Mouse (Mus musculus) midbrain, embryonic 11.5 days (tissue): Measurements from ENCODE around the gene Trp53bp2. TPM values are rescaled to one million over a fixed set of nuclear protein-coding genes. Genes with fewer than 3 reads are reported as not detected.

Experiments used
- ATAC-seq: fragments of 200-750 bp; cut with Nextera tagmentation; 2 replicates; pipeline ENCODE4 v1.8.0; 2017; ENCODE audit warnings: moderate TSS enrichment, moderate library complexity; ENCODE audit not compliant: low FRiP score
- DNase-seq: peaks from one replicate; pipeline ENCODE4 v3.0.0; 2015; ENCODE audit warnings: low spot score; ENCODE audit errors: missing footprints
- H3K27ac ChIP-seq: fragments of 300-500 bp; sonication (generic); 2 replicates; pipeline ENCODE4 v1.5.1; 2014; ENCODE audit warnings: low read depth, low read length
- H3K27me3 ChIP-seq: fragments of 300-500 bp; sonication (generic); 2 replicates; pipeline ENCODE4 v1.6.1; 2014; ENCODE audit warnings: mild to moderate bottlenecking, low read length, moderate library complexity, mixed read lengths; ENCODE audit not compliant: control insufficient read depth, insufficient read depth
- H3K36me3 ChIP-seq: fragments of 300-500 bp; sonication (generic); 2 replicates; pipeline ENCODE4 v1.6.1; 2014; ENCODE audit warnings: mild to moderate bottlenecking, low read length, moderate library complexity, mixed read lengths; ENCODE audit not compliant: control insufficient read depth, insufficient read depth
- H3K4me1 ChIP-seq: fragments of 300-500 bp; sonication (generic); 2 replicates; pipeline ENCODE4 v1.6.1; 2014; ENCODE audit warnings: low read length; ENCODE audit not compliant: control insufficient read depth, insufficient read depth
- H3K4me2 ChIP-seq: fragments of 300-500 bp; sonication (generic); 2 replicates; pipeline ENCODE4 v1.6.1; 2014; ENCODE audit warnings: mild to moderate bottlenecking, moderate library complexity
- H3K4me3 ChIP-seq: fragments of 300-500 bp; sonication (generic); 2 replicates; pipeline ENCODE4 v1.5.1; 2014; ENCODE audit warnings: low read depth, low read length
- H3K9ac ChIP-seq: fragments of 300-500 bp; sonication (generic); 2 replicates; pipeline ENCODE4 v1.6.1; 2014; ENCODE audit warnings: low read length
- H3K9me3 ChIP-seq: fragments of 300-500 bp; sonication (generic); 2 replicates; pipeline ENCODE4 v1.6.1; 2016; ENCODE audit warnings: low read length; ENCODE audit not compliant: control insufficient read depth
- WGBS: fragments of 180-500 bp; shearing (Covaris S2); extraction: QIAGEN DNeasy Blood & Tissue Kit; methylation state at CpG from one replicate; pipeline ENCODE4 v1.1.7; 2014; 5-methylcytosine and 5-hydroxymethylcytosine counted together
- polyA plus RNA-seq: library from polyadenylated mRNA; unstranded; fragments of >200 nt; fragmentation: Nextera tagmentation; extraction: Ambion mirVana; gene quantifications from 2 replicates; pipeline ENCODE4 v1.2.1, GENCODE M21; 2014

The Trp53bp2 gene
- polyA plus RNA-seq, 1 experiment from 2014 or later = 34.8 TPM

DNA sequence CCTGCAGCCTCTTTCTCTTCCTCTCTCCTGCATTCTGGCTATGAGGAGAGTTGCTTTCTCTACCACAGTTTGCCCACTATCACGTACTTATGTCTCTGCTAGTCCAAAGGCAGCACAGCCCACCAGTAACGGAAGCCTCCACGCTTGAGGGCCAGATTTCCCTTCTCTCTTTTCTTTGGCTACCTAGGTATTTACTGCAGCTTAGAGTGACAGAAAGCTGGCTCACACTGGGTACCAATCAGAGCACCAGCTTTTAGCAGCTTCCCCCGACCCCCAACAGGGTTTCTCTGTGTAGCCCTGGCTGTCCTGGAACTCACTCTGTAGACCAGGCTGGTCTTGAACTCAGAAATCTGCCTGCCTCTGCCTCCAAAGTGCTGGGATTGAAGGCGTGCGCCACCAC lies 31.5 kb upstream of the Trp53bp2 start:
- Histone ChIP-seq H3K9ac (no peak overlapping the region), H3K27ac (no peak overlapping the region), H3K27me3 (no peaks in the 10 kb centered on the region), H3K4me2 (no peak overlapping the region), H3K36me3 (no peaks in the 10 kb centered on the region), H3K4me1 (no peaks in the 10 kb centered on the region), H3K4me3 (no peak overlapping the region), H3K9me3 (no peaks in the 10 kb centered on the region)
- ATAC-seq = no peak
- WGBS = 79% methylated on average over 6 of the region's 6 CpGs
- DNase-seq = no peak

DNA sequence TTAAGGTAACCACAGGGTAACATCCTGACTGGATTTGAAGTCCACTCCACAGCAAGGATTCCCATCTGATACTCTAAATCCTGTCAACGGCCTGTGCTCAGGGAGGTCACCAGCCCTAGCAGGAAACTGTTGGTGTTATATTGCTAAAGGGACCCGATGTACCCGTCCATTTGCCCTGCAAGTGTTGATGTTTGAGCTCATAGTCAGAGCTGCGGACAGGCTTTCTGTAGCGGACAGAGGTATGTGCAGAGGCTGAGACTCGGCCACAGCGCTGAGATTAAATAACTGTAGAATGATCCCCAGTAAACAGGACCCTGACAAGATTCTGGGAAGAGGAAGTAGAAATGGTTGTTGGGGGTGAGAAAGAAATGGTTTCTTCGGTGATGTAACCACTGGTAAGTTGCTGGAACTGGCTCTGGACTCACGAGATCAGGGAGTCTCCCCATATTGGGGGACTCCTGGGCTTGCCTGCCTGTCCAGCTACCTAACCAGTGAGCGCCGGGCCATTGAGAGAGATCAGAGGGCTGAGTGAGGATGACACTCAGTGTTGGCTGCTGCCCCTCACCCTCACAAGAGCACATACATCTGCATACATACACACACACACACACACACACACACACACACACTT lies 30.7 kb upstream of the Trp53bp2 start:
- H3K9ac ChIP-seq = no peak overlapping the region
- DNase-seq (no peak), ATAC-seq (no peak)
- H3K27ac ChIP-seq = no peak overlapping the region
- no peak overlapping the region for H3K4me2 ChIP-seq
- H3K4me3 ChIP-seq = no peak overlapping the region
- WGBS = 85% methylated on average over 11 of the region's 11 CpGs
- H3K36me3 ChIP-seq = no peaks in the 10 kb centered on the region
- H3K27me3 ChIP-seq = no peaks in the 10 kb centered on the region
- no peaks in the 10 kb centered on the region for H3K4me1 ChIP-seq
- H3K9me3 ChIP-seq = no peaks in the 10 kb centered on the region

DNA sequence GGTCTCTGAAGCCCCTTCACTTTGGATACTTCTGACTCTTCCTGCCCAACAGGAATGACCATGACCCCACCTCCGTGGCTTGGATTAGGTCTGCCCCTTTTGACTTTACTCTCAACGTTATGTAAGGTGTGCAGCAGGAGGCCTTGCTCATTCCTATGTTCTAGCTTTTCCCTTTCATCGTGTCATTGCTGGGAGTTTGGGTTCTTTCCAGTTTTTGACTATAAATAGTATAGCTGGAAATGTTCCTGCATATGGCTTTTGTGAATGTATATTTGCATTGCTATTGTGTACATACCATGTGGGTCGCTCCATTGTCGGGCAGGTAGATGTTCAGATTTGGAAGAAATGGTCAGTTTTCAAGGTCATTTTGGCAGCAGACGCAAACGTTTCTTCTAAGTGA lies 30.1 kb upstream of the Trp53bp2 start:
- H3K27ac ChIP-seq = no peak overlapping the region
- no peak for ATAC-seq
- no peak overlapping the region for H3K4me2 ChIP-seq
- H3K4me1 ChIP-seq = no peaks in the 10 kb centered on the region
- WGBS = 90% methylated on average over 7 of the region's 7 CpGs
- H3K9ac ChIP-seq = no peak overlapping the region
- H3K4me3 ChIP-seq = no peak overlapping the region
- DNase-seq = no peak
- no peaks in the 10 kb centered on the region for H3K27me3 ChIP-seq
- H3K9me3 ChIP-seq = no peaks in the 10 kb centered on the region
- H3K36me3 ChIP-seq = no peaks in the 10 kb centered on the region

DNA sequence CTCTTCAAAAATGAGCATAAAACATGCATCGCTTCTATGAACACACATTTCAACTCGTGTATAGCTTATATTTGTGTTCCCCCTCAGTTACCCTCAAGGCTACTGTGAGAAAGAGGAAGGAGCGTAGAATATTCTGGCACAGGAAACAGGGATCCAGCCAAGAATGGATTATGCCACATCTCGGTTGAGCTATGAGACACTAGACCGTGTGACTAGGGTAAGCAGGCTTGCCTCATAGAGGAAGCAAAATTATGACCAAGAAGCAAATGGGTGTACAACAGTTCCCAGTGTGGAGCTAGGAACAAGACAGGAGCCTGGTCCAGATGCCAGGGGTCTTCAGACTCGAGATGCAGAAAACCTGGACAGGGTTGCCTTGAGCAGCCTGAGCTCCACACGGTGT lies 28.3 kb upstream of the Trp53bp2 start:
- Histone ChIP-seq H3K4me3 (no peak overlapping the region), H3K9ac (no peak overlapping the region), H3K27ac (no peak overlapping the region), H3K4me2 (no peak overlapping the region), H3K36me3 (no peaks in the 10 kb centered on the region), H3K4me1 (no peaks in the 10 kb centered on the region), H3K9me3 (no peaks in the 10 kb centered on the region), H3K27me3 (no peaks in the 10 kb centered on the region)
- 87% methylated on average over 7 of the region's 7 CpGs for WGBS
- DNase-seq = no peak
- ATAC-seq = no peak

DNA sequence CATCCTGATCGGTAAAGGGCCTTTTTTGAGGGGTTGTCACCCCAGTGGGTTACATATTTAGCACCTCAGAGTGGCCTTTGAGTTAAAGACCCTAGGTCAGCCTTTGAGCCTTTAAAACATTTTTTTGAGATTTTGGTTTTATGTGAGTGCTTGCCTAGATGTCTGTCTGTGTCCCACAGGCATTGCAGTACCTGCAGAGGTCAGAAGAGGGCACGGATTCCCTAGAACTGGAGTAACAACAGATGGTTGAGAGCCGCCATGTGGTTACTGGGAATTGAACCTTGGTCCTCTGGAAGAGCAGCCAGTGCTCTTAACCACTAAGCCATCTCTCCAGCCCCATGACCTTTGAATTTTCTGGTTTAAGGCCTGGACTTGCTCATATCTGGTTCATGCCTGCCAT lies 27.6 kb upstream of the Trp53bp2 start:
- no peak for ATAC-seq
- H3K27ac ChIP-seq = no peak overlapping the region

DNA sequence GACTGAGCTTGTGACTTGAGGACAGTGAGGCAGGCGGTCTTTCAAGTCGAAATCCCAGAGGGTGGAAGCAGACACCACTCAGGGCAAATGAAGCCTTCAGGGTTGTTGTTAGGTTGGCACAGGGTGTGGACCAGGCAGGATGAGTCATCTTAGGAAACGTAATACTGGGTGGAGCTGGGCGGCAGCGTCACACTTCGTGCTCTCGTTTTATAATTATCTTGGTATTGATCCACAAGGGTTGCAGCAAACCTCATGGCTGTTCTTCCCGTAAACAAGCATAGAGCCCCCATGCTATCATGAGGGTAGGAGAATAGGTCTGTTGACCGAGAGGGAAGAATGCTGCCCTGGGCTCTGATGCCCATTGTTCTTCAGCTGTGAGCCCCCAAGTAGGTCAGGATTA lies 25.9 kb upstream of the Trp53bp2 start:
- Histone ChIP-seq H3K4me2 (no peak overlapping the region), H3K27me3 (no peaks in the 10 kb centered on the region), H3K4me1 (no peaks in the 10 kb centered on the region), H3K36me3 (no peaks in the 10 kb centered on the region), H3K27ac (no peak overlapping the region), H3K9ac (no peak overlapping the region), H3K9me3 (no peaks in the 10 kb centered on the region), H3K4me3 (no peak overlapping the region)
- ATAC-seq (no peak), DNase-seq (peak; percentile 86)
- WGBS = 17% methylated on average over 9 of the region's 9 CpGs

More for the DNA sequence above, 27.6 kb upstream of the Trp53bp2 start:
- no peaks in the 10 kb centered on the region for H3K36me3 ChIP-seq
- no peak for DNase-seq
- H3K4me2 ChIP-seq = no peak overlapping the region
- H3K4me3 ChIP-seq = no peak overlapping the region
- no peaks in the 10 kb centered on the region for H3K4me1 ChIP-seq
- no peaks in the 10 kb centered on the region for H3K27me3 ChIP-seq
- WGBS = 74% methylated on average over 3 of the region's 3 CpGs
- no peak overlapping the region for H3K9ac ChIP-seq
- H3K9me3 ChIP-seq = no peaks in the 10 kb centered on the region

DNA sequence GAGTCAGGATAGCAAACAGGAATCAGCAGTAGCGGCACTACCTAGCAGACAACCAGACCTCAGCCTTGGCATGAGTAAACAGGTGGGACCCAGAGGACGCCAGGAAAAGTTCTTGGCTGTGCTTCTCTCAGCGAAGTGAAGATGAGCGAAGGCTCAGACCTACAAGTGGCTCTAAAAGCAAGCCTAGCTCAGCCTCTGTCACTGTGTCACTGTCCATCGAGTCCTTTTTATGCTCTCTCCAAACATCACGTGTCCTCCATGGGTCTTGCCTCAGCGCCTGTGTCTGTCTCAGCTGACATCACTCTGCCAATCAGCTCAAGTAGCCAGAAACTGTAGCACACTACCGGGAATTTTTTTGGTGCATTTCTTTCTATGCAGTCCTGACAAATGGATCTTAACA lies 22.5 kb upstream of the Trp53bp2 start:
- H3K4me1 ChIP-seq = no peaks in the 10 kb centered on the region
- 89% methylated on average over 8 of the region's 8 CpGs for WGBS
- no peak overlapping the region for H3K9ac ChIP-seq
- DNase-seq (no peak), ATAC-seq (no peak)
- no peak overlapping the region for H3K4me2 ChIP-seq
- H3K9me3 ChIP-seq = no peaks in the 10 kb centered on the region
- no peak overlapping the region for H3K27ac ChIP-seq
- H3K36me3 ChIP-seq = no peaks in the 10 kb centered on the region
- H3K4me3 ChIP-seq = no peak overlapping the region
- H3K27me3 ChIP-seq = no peaks in the 10 kb centered on the region

DNA sequence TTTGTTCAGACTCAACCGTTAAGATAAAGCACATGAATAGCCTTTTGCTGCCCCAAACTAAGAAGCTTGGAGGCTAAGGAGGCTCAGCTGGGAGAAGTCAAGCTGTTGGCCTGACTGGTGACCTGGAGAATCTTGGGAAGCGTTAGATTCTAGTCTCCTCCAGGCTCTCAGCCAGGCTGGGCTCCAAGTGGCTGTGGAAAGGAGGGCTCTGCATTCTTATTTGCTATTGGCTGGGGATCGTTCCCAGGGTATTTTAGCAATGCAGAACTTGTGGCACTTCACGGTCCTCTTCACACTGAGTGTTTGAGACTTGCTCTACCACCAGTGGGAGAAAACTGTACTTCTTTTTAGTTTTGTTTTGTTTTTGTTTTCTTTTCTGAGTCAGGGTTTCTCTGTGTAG lies 20.2 kb upstream of the Trp53bp2 start:
- H3K4me2 ChIP-seq = no peak overlapping the region
- no peaks in the 10 kb centered on the region for H3K27me3 ChIP-seq
- H3K4me1 ChIP-seq = no peaks in the 10 kb centered on the region
- no peak overlapping the region for H3K9ac ChIP-seq
- H3K4me3 ChIP-seq = no peak overlapping the region
- WGBS = 63% methylated on average over 4 of the region's 4 CpGs
- no peak overlapping the region for H3K27ac ChIP-seq
- H3K36me3 ChIP-seq = no peaks in the 10 kb centered on the region
- no peak for ATAC-seq
- DNase-seq = peak; percentile 73
- no peaks in the 10 kb centered on the region for H3K9me3 ChIP-seq

DNA sequence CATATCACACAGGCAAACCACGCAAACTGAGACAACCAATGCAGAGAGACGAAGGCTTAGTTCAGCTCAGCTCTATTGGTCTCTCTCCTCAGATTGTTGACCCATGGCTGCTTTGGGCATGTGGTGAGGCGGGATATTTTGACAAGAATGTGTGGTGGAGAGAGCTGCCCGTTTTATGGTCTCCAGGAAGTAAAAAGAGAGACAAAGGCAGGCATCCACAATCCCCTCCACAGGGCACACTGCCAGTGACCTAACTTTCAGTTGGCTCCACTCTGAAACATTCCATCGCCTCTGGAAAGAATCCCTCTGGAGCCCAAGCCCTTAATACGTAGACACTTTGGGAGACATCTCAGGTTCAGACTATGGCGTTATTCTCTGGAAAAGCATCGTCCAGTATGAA lies 10.8 kb upstream of the Trp53bp2 start:
- Histone ChIP-seq H3K36me3 (no peaks in the 10 kb centered on the region), H3K9me3 (no peaks in the 10 kb centered on the region), H3K4me3 (no peak overlapping the region), H3K27ac (no peak overlapping the region), H3K4me1 (no peaks in the 10 kb centered on the region), H3K9ac (no peak overlapping the region), H3K4me2 (no peak overlapping the region), H3K27me3 (no peaks in the 10 kb centered on the region)
- no peak for ATAC-seq
- whole genome bisulfite sequencing = 73% methylated on average over 8 of the region's 8 CpGs
- no peak for DNase-seq
